ENCODE assay signal across 1 mouse cellular context in genomic region chr11:69752686-69753085, GRCm38 (mm10).
TF ChIP-seq lines count a peak whose summit lies in the region.

No protein-coding gene starts in this region.

TF ChIP-seq in MEL, 35 proteins besides CTCF, POLR2A, EP300 and RAD21:
- TF ChIP-seq ZMIZ1 (IDR thresholded peaks at IDR 0.05; ENCODE audit: low read depth, low read length) (no peak), UBTF (IDR thresholded peaks at IDR 0.05; ENCODE audit: borderline replicate concordance, insufficient read depth, low read depth, low read length) (no peak), RCOR1 (IDR thresholded peaks at IDR 0.05; ENCODE audit: low read depth, low read length) (no peak), USF2 (IDR thresholded peaks at IDR 0.05; ENCODE audit: borderline replicate concordance in 1 of 2, insufficient read depth in 1 of 2, low read depth in 1 of 2, low read length in 2 of 2) (no peak), MYB (IDR thresholded peaks at IDR 0.05; ENCODE audit: low read depth, low read length) (no peak), NELFE (IDR thresholded peaks at IDR 0.05; ENCODE audit: low read depth, low read length) (no peak), BHLHE40 (IDR thresholded peaks at IDR 0.05; ENCODE audit: borderline replicate concordance, low read depth, low read length) (no peak), POLR2AphosphoS2 (IDR thresholded peaks at IDR 0.05; ENCODE audit: low read length) (no peak), ELF1 (IDR thresholded peaks at IDR 0.05; ENCODE audit: low read depth, low read length) (no peak), MXI1 (IDR thresholded peaks at IDR 0.05; ENCODE audit: low read depth, low read length) (no peak), ETS1 (IDR thresholded peaks at IDR 0.05; ENCODE audit: low read depth, low read length) (no peak), SMC3 (IDR thresholded peaks at IDR 0.05; ENCODE audit: low read depth, low read length) (no peak), TCF12 (IDR thresholded peaks at IDR 0.05; ENCODE audit: low read depth, low read length) (no peak), MYC (IDR thresholded peaks at IDR 0.05; ENCODE audit: low read depth, low read length) (no peak), MEF2A (IDR thresholded peaks at IDR 0.05; ENCODE audit: extremely low read depth, insufficient replicate concordance, low read depth, low read length, poor library complexity, severe bottlenecking) (no peak), TAL1 (IDR thresholded peaks at IDR 0.05; ENCODE audit: low read length) (no peak), KAT2A (conservative IDR thresholded peaks at IDR 0.05; ENCODE audit: low read depth, low read length) (no peak), SIN3A (IDR thresholded peaks at IDR 0.05; ENCODE audit: low read length) (no peak)
